23 mouse cellular contexts compared by ENCODE assay signal in genomic region chr13:32311476-32311875, GRCm38 (mm10).
"Had no signal": no experiment of that assay in that cellular context is flagged by ENCODE, and none has a peak within 500 bp of the region (broad histone marks: within the 10 kb centered on the region; RNA-seq: fewer than 3 reads in every experiment).

No protein-coding gene starts in this region.

- H3K27me3 ChIP-seq: liver, embryonic 13.5 days; liver, embryonic 15.5 days; lung, embryonic 15.5 days; megakaryocyte, embryonic 14.5 days; neural tube, embryonic 15.5 days; stomach, embryonic 15.5 days had no signal

- H3K27ac ChIP-seq: liver, embryonic 13.5 days; liver, embryonic 15.5 days; lung, embryonic 15.5 days; macrophage; neural tube, embryonic 13.5 days; neural tube, embryonic 15.5 days; stomach, embryonic 15.5 days; stomach, postnatal 0 days had no signal

- H3K36me3 ChIP-seq: liver, embryonic 13.5 days; liver, embryonic 15.5 days; lung, embryonic 15.5 days; neural tube, embryonic 13.5 days; neural tube, embryonic 15.5 days; stomach, embryonic 15.5 days had no signal

- ATAC-seq: liver, postnatal 0 days; lung, postnatal 0 days; midbrain, embryonic 16.5 days had no signal

- H3K9me3 ChIP-seq: liver, embryonic 13.5 days; liver, embryonic 15.5 days; lung, embryonic 15.5 days; megakaryocyte, embryonic 14.5 days; neural tube, embryonic 13.5 days; neural tube, embryonic 15.5 days; stomach, embryonic 15.5 days had no signal

- H3K4me1 ChIP-seq: liver, embryonic 13.5 days; liver, embryonic 15.5 days; lung, embryonic 15.5 days; neural tube, embryonic 13.5 days; neural tube, embryonic 15.5 days; stomach, embryonic 15.5 days had no signal

- DNase-seq: liver, embryonic 13.5 days; liver, postnatal 0 days; lung, adult 2 months; lung, postnatal 14 days; lung, postnatal 36 days; midbrain, embryonic 14.5 days; retina, postnatal 1 day; right cerebral cortex, adult 18-20 months; right cerebral cortex, postnatal 14 days; thymus, postnatal 14 days; thymus, postnatal 36 days had no signal

- H3K9ac ChIP-seq: liver, embryonic 13.5 days; liver, embryonic 15.5 days; liver, postnatal 0 days; lung, embryonic 15.5 days; neural tube, embryonic 13.5 days; neural tube, embryonic 15.5 days; stomach, embryonic 15.5 days had no signal

- H3K4me3 ChIP-seq: liver, embryonic 13.5 days; liver, embryonic 15.5 days; lung, embryonic 15.5 days; megakaryocyte, embryonic 14.5 days; myocyte; neural tube, embryonic 13.5 days; neural tube, embryonic 15.5 days; stomach, embryonic 15.5 days had no signal

- H3K4me2 ChIP-seq: liver, embryonic 13.5 days; liver, embryonic 15.5 days; lung, embryonic 15.5 days; midbrain, embryonic 11.5 days; neural tube, embryonic 13.5 days; neural tube, embryonic 15.5 days; stomach, embryonic 15.5 days had no signal
